Mouse (Mus musculus) midbrain, embryonic 12.5 days (tissue): Measurements from ENCODE around the gene Sbno1. TPM values are rescaled to one million over a fixed set of nuclear protein-coding genes. Genes with fewer than 3 reads are reported as not detected.
"Not testable (repeated sequence)": the region's sequence is repeated elsewhere in the genome, so short reads cannot be mapped to it uniquely, and the experiment has no call there.

Experiments used
- ATAC-seq: fragments of 200-750 bp; cut with Nextera tagmentation; 2 replicates; pipeline ENCODE4 v1.8.0; 2017; ENCODE audit warnings: low read depth, moderate TSS enrichment, moderate library complexity; ENCODE audit not compliant: low FRiP score
- H3K27ac ChIP-seq: fragments of 300-500 bp; sonication (generic); replicated peaks from 2 replicates; pipeline ENCODE4 v1.5.1; 2016; ENCODE audit warnings: mild to moderate bottlenecking
- H3K27me3 ChIP-seq: fragments of 300-500 bp; sonication (generic); 2 replicates; pipeline ENCODE4 v1.6.1; 2016; ENCODE audit warnings: mild to moderate bottlenecking
- H3K36me3 ChIP-seq: fragments of 300-500 bp; sonication (generic); 2 replicates; pipeline ENCODE4 v1.6.1; 2016
- H3K4me1 ChIP-seq: fragments of 300-500 bp; sonication (generic); 2 replicates; pipeline ENCODE4 v1.6.1; 2016
- H3K4me2 ChIP-seq: fragments of 300-500 bp; sonication (generic); replicated peaks from 2 replicates; pipeline ENCODE4 v1.6.1; 2016; ENCODE audit warnings: mild to moderate bottlenecking, moderate library complexity
- H3K4me3 ChIP-seq: fragments of 300-500 bp; sonication (generic); 2 replicates; pipeline ENCODE4 v1.5.1; 2016; ENCODE audit warnings: mild to moderate bottlenecking
- H3K9ac ChIP-seq: fragments of 300-500 bp; sonication (generic); replicated peaks from 2 replicates; pipeline ENCODE4 v1.6.1; 2016; ENCODE audit warnings: mild to moderate bottlenecking, moderate library complexity
- H3K9me3 ChIP-seq: fragments of 300-500 bp; sonication (generic); 2 replicates; pipeline ENCODE4 v1.6.1; 2016; ENCODE audit warnings: mild to moderate bottlenecking
- WGBS: fragments of 180-500 bp; shearing (Covaris S2); methylation state at CpG from one replicate; pipeline ENCODE4 v1.1.7; 2016; 5-methylcytosine and 5-hydroxymethylcytosine counted together
- polyA plus RNA-seq: library from polyadenylated mRNA; unstranded; fragments of >200 nt; fragmentation: Nextera tagmentation; extraction: Ambion mirVana; gene quantifications from 2 replicates; pipeline ENCODE4 v1.2.1, GENCODE M21; 2016

The Sbno1 gene
- polyA plus RNA-seq, 1 experiment from 2014 or later: 110 TPM

DNA sequence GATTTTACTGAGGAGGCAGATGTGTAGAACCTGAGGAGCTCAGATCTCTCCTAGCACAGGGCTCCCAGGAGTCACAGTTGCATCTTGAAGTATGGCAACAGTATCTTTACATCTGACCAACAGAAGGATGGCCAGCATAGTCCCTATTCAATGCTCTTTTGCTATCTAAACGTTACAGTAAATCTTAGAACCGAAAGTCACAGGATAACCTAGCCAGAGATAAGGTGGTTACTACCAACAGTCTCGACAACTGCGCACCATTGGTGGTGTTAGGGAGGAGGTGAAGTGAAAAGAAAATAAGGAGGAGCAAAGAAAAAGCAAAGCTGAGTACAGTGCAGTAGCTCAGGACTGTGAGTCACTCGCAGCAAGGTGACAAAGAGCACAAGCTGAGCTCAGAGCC is 13.6 kb downstream of the Sbno1 start:
- H3K27me3 ChIP-seq: no peaks in the 10 kb centered on the region
- ATAC-seq: no peak
- WGBS: 95% methylated on average over 5 of the region's 5 CpGs
- H3K4me1 ChIP-seq: no peaks in the 10 kb centered on the region
- H3K36me3 ChIP-seq: peaks cover 57% of the 10 kb centered on the region
- H3K9me3 ChIP-seq: no peaks in the 10 kb centered on the region
- no peak overlapping the region for H3K9ac ChIP-seq
- no peak overlapping the region for H3K4me2 ChIP-seq
- H3K4me3 ChIP-seq: no peak overlapping the region
- H3K27ac ChIP-seq: no peak overlapping the region

DNA sequence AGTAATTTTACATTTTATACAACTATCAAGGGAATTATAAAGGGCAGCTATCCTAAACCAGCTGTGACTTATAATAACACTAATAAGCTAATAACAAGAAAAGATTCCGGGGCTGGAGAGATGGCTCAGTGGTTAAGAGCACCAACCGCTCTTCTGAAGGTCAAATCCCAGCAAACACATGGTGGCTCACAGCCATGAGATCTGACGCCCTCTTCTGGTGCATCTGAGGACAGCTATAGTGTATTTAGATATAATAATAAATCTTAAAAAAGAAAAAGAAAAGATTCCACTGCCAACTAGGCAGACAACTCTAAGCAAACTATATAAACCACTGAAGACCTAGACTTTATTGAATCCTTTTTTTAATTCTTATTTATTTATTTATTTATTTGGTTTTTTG is 15.0 kb downstream of the Sbno1 start:
- Histone ChIP-seq H3K4me3 (no peak overlapping the region), H3K27me3 (no peaks in the 10 kb centered on the region), H3K27ac (no peak overlapping the region), H3K36me3 (peaks cover 68% of the 10 kb centered on the region), H3K9me3 (no peaks in the 10 kb centered on the region), H3K4me2 (no peak overlapping the region), H3K9ac (no peak overlapping the region), H3K4me1 (no peaks in the 10 kb centered on the region)
- 77% methylated on average over 3 of the region's 3 CpGs for WGBS
- ATAC-seq: no peak

DNA sequence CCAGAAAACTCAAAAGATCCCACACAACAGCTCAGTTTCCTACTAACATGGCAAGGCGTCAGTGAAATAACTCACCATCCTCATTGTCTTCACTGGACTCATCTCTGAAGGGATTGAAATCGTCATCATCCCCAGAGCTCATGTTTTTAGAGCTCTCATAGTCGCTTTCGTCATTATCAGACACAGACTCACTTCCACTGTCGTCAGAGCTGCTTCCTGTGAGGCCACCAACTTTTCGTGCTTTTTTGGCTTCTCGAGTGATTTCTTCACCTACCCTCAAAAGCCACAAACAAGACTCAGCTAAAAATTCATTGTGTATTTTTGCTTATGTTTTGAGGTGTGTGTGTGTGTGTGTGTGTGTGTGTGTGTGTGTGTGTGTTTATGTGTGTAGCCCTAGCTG is 32.1 kb downstream of the Sbno1 start:
- no peaks in the 10 kb centered on the region for H3K9me3 ChIP-seq
- WGBS: 92% methylated on average over 7 of the region's 7 CpGs
- ATAC-seq: no peak

DNA sequence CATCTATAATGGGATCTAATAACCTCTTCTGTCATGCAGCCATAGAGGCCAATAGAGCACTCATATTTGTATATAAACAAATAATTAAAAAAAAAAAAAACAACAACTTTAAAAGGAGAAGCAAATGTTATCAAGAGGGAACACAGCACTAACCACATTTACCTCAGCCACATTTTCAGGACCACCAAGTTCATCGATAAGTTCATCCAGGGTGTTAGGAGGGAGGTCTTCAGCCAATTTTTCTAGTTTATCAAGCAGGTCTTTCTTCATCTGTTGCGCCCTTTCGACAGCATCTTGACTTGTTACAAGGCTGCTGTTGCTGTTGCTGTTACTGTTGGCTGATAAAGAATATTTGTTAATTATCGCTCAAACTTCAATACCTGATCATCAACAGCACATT is 33.4 kb downstream of the Sbno1 start:
- peaks cover 89% of the 10 kb centered on the region for H3K36me3 ChIP-seq
- no peak overlapping the region for H3K27ac ChIP-seq
- no peaks in the 10 kb centered on the region for H3K9me3 ChIP-seq
- H3K27me3 ChIP-seq: no peaks in the 10 kb centered on the region
- H3K4me2 ChIP-seq: no peak overlapping the region
- WGBS: 98% methylated on average over 4 of the region's 4 CpGs
- no peak overlapping the region for H3K9ac ChIP-seq
- H3K4me1 ChIP-seq: no peaks in the 10 kb centered on the region
- no peak overlapping the region for H3K4me3 ChIP-seq
- no peak for ATAC-seq

More for the DNA sequence above, 32.1 kb downstream of the Sbno1 start:
- Histone ChIP-seq H3K4me1 (no peaks in the 10 kb centered on the region), H3K4me3 (no peak overlapping the region), H3K4me2 (no peak overlapping the region), H3K9ac (no peak overlapping the region), H3K27me3 (no peaks in the 10 kb centered on the region), H3K27ac (no peak overlapping the region), H3K36me3 (peaks cover 87% of the 10 kb centered on the region)

DNA sequence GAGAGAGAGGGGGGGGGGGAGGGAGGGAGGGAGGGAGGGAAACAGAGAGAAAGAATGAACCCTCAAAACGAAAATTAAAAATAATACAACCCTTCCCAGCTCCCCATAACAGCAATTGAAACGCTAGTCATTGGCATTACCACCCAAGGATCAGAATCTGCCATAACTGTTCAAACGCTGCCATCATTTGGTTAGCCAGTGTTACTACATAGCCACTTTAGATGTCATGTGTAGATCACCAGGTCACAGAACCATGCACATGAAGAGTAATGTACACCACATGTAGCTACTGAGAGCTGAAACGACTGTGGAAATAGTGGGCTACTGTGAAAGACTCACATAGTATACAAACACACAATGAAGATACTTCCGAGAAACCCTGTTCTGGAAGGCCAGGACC is 37.9 kb downstream of the Sbno1 start:
- no peak for ATAC-seq
- H3K9ac ChIP-seq: no peak overlapping the region
- H3K27me3 ChIP-seq: no peaks in the 10 kb centered on the region
- no peak overlapping the region for H3K4me2 ChIP-seq
- no peak overlapping the region for H3K27ac ChIP-seq
- H3K9me3 ChIP-seq: no peaks in the 10 kb centered on the region
- peaks cover 88% of the 10 kb centered on the region for H3K36me3 ChIP-seq
- H3K4me3 ChIP-seq: no peak overlapping the region
- 83% methylated on average over 5 of the region's 5 CpGs for WGBS
- H3K4me1 ChIP-seq: no peaks in the 10 kb centered on the region

DNA sequence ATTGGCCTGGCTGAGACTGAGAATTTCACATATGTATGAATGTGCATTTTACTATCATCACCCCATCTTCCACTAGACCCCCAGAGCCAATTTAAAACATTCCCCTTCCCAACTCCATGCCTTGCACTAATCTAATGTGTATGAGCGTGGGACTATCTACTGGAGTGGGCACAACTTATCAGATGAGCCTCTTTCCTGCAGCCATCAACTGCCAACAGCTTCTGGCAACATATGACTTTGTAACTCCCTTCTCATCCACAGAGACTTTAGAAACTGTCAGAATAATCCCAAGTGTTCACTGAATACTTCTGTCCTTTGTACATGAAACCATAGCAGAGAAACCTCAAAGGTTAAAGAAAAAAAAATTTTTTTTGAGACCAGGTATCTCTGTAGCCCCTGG is 45.7 kb downstream of the Sbno1 start:
- Histone ChIP-seq H3K4me3 (no peak overlapping the region), H3K4me1 (no peaks in the 10 kb centered on the region), H3K9me3 (no peaks in the 10 kb centered on the region), H3K27me3 (no peaks in the 10 kb centered on the region), H3K27ac (no peak overlapping the region), H3K4me2 (no peak overlapping the region), H3K9ac (no peak overlapping the region), H3K36me3 (peaks cover 89% of the 10 kb centered on the region)
- 91% methylated on average over 1 of the region's 1 CpGs for WGBS
- no peak for ATAC-seq

DNA sequence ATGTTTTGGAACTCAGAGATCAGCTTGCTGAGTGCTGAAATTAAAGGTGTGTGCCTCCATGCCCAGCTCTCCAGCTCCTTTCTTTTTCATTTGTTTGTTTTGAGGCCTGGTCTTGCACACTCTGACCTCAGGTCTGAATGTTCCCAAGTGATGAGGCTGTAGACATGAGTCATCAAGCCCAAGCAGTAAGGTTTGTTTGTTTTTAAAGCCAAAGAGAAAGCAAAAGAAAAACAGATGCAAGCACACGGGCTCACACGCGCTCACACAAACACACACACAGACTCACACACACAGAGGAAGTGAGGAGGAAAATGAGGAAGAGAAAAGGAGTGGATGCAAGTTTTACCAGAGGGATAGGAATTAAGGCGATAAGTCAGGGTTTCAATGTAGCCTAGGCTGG is 48.7 kb downstream of the Sbno1 start:
- no peak overlapping the region for H3K9ac ChIP-seq
- H3K27ac ChIP-seq: no peak overlapping the region
- H3K4me2 ChIP-seq: no peak overlapping the region
- 95% methylated on average over 4 of the region's 4 CpGs for WGBS
- H3K36me3 ChIP-seq: peaks cover 88% of the 10 kb centered on the region
- H3K4me1 ChIP-seq: no peaks in the 10 kb centered on the region
- no peaks in the 10 kb centered on the region for H3K9me3 ChIP-seq
- H3K27me3 ChIP-seq: no peaks in the 10 kb centered on the region
- ATAC-seq: no peak
- no peak overlapping the region for H3K4me3 ChIP-seq

DNA sequence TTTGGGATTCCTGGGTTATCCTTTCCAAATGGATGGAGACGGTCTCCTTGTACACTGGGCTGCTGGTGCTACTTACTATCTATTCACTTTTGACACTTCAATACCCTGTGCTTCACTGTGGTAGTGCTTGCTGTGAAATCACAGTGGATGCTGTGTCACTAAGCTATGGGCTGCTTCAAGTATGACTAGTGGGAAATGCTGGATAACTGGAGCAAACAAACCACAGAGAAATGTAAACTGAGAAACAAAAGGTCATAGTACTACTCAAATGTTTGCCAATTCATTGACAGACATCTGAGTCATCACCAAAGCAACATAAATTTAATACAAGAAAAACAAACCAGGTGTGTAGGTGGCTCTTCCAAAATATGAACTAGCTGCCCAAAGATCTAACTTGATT is 49.4 kb downstream of the Sbno1 start:
- Histone ChIP-seq H3K9ac (no peak overlapping the region), H3K4me2 (no peak overlapping the region), H3K4me1 (no peaks in the 10 kb centered on the region), H3K9me3 (no peaks in the 10 kb centered on the region), H3K36me3 (peaks cover 88% of the 10 kb centered on the region), H3K27ac (no peak overlapping the region), H3K27me3 (no peaks in the 10 kb centered on the region), H3K4me3 (no peak overlapping the region)
- ATAC-seq: no peak
- WGBS: 94% methylated on average over 1 of the region's 1 CpGs

DNA sequence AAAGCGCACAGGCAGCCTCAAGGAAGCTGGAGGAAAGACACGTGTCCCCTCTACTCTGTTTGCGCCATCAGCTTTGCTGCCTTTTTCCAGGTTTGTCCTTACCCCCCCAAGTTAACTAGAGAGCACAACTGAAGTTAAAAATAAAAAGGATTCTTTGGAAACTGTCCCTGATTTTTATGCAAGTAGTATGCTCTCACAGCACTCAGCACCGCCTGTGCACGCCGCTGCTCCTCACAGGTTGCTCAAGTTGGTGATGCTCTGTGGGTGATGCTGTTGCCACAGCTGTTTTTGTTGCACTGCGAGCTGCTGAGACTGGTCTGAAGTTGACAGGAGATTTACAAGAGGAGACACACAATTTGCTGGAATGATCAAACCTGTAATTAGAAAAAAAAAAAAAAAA is 51.5 kb downstream of the Sbno1 start:
- no peak overlapping the region for H3K9ac ChIP-seq
- H3K4me1 ChIP-seq: no peaks in the 10 kb centered on the region
- H3K27ac ChIP-seq: no peak overlapping the region
- H3K27me3 ChIP-seq: no peaks in the 10 kb centered on the region
- ATAC-seq: no peak
- H3K4me2 ChIP-seq: no peak overlapping the region
- H3K4me3 ChIP-seq: no peak overlapping the region
- no peaks in the 10 kb centered on the region for H3K9me3 ChIP-seq
- 97% methylated on average over 7 of the region's 7 CpGs for WGBS
- H3K36me3 ChIP-seq: peaks cover 88% of the 10 kb centered on the region

DNA sequence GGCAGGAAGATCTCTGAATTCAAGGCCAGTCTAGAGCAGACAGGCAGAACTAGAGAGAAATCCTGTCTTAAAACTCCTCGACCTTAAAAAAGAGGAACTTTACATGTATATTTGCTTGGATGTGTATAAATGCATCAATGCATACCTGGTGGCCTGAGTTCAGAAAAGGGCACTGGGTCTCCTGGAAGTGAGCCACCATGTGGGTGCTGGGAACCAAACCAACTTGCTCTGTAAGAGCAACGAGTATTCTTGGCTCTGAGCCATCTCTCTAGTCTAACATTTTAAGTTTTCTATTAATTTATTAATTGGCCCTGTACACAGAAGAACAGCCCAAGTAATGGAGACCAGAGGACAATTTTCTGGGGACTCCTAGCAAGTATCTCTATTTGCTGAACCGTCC is 59.1 kb downstream of the Sbno1 start:
- Histone ChIP-seq H3K4me3 (no peak overlapping the region), H3K36me3 (peaks cover 35% of the 10 kb centered on the region), H3K27ac (no peak overlapping the region), H3K4me2 (no peak overlapping the region), H3K27me3 (no peaks in the 10 kb centered on the region), H3K9ac (no peak overlapping the region), H3K9me3 (no peaks in the 10 kb centered on the region), H3K4me1 (no peaks in the 10 kb centered on the region)
- ATAC-seq: no peak
- WGBS: 93% methylated on average over 3 of the region's 3 CpGs

DNA sequence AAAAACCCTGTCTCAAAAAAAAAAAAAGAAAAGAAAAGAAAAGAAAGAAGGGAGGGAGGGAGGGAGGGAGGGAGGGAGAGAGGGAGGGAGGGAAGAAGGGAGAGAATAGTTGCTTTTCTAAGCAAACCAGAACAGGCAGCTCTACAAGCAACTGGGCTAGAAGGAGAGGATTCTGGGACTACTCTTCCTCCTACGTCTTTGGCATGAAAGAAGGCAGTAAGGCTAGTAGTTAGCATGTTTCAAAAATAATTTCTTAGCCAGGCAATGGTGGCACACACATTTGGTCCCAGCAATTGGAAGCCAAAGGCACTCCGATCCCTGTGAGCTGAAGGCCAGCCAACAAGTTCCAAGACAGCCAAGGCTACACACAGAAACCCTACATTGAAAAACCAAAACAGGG is 60.0 kb downstream of the Sbno1 start:
- H3K27me3 ChIP-seq: no peaks in the 10 kb centered on the region
- no peaks in the 10 kb centered on the region for H3K9me3 ChIP-seq
- no peak overlapping the region for H3K9ac ChIP-seq
- 94% methylated on average over 2 of the region's 2 CpGs for WGBS
- H3K4me2 ChIP-seq: no peak overlapping the region
- H3K36me3 ChIP-seq: peaks cover 25% of the 10 kb centered on the region
- no peak overlapping the region for H3K4me3 ChIP-seq
- no peaks in the 10 kb centered on the region for H3K4me1 ChIP-seq
- ATAC-seq: no peak
- no peak overlapping the region for H3K27ac ChIP-seq

DNA sequence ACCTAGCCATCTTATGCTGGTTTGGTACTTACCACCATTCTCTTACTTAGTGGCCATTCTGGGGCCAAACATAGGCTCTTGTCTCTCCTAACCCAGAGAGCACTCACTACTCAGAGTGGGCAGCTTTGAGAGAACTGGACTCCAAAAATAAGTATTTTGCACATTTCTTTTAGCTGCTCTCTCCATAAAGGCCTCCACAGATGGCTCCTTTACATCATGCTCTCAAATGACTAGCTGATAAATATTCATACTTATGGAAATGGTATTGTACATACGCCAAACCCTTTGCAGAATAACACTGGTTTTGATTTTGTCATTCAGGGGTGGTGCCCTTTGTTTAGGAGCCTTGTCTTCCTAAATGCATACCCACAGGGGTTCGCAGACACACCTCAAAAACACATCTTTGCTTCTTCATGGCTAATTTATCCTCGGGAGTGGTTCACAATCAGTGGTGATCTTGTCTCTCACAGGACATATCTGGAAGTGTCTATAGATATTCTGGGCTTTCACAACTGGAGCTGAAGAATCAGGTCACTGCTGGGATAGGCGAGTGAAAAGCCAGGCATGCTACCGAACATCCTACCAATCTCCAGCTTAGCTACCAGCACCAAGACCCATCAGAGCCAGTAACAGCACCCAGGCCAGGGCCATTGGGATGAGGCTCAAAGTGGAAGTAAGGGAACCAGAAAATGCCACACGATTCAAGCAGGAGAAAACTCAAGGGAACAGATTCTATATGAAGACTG is 61.5 kb downstream of the Sbno1 start:
- Histone ChIP-seq H3K4me3 (no peak overlapping the region), H3K9ac (no peak overlapping the region), H3K27ac (no peak overlapping the region), H3K36me3 (peaks cover 11% of the 10 kb centered on the region), H3K9me3 (no peaks in the 10 kb centered on the region), H3K4me2 (no peak overlapping the region), H3K27me3 (no peaks in the 10 kb centered on the region), H3K4me1 (no peaks in the 10 kb centered on the region)
- 86% methylated on average over 6 of the region's 6 CpGs for WGBS
- no peak for ATAC-seq

DNA sequence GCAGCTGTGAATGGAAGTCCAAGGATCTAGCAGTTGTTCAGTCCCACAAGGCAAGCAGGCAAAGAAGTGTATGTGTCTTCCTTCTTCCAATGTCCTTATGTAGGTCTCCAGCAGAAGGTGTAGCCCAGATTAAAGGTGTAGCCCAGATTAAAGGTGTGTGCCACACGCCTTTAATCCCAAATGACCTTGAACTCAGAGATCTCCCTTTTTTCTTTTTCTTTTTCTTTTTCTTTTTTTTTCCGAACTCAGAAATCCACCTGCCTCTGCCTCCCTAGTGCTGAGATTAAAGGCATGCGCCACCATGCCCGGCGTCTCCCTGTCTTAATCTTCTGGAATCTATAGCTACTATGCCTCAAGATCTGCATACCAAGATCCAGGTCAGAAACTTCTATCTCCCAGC is 62.8 kb downstream of the Sbno1 start, which contains the start of gene Cdk2ap1:
Cdk2ap1 (minus strand) TSS at position 101 of the 400 bp plus-strand sequence.
- H3K9ac ChIP-seq, ATAC-seq, H3K9me3 ChIP-seq, H3K36me3 ChIP-seq, H3K4me3 ChIP-seq, H3K27me3 ChIP-seq, H3K4me2 ChIP-seq, H3K27ac ChIP-seq, H3K4me1 ChIP-seq: not testable (repeated sequence)
- 90% methylated on average over 5 of the region's 5 CpGs for WGBS
